Mouse (Mus musculus) heart, adult 2 months (tissue): ENCODE data around the gene Rpl4.

Source experiments
- CTCF ChIP-seq: fragments of 200-600 bp; IDR thresholded peaks from 2 replicates; pipeline ENCODE4 v1.8.1; 2022; ENCODE audit warnings: antibody characterized with exemption, mild to moderate bottlenecking, moderate library complexity
- POLR2A ChIP-seq: fragments of 200-500 bp; IDR thresholded peaks from 2 replicates; pipeline ENCODE4 v1.6.1; 2011; ENCODE audit warnings: mild to moderate bottlenecking, low read depth, low read length, control low read depth; ENCODE audit not compliant: insufficient read depth

- peak; percentile 98 for TF ChIP-seq POLR2A
- no peak for TF ChIP-seq CTCF
Observed at GRCm38 (mm10) chr9:64172816-64173665, at the start of gene Rpl4, which contains the start of gene Zwilch.
